Mouse (Mus musculus): Measurements from ENCODE around the gene Lrrc42.

Lrrc42 gene

GRCm38 (mm10) chr4:107249471-107249870, 3.9 kb downstream of the Lrrc42 start:
- DNase-seq (ENCODE audit: extremely low read depth, low read depth): no peak

GRCm38 (mm10) chr4:107248061-107248460, 5.3 kb downstream of the Lrrc42 start:
- no peak for DNase-seq (ENCODE audit: extremely low read depth, low read depth)

DNA sequence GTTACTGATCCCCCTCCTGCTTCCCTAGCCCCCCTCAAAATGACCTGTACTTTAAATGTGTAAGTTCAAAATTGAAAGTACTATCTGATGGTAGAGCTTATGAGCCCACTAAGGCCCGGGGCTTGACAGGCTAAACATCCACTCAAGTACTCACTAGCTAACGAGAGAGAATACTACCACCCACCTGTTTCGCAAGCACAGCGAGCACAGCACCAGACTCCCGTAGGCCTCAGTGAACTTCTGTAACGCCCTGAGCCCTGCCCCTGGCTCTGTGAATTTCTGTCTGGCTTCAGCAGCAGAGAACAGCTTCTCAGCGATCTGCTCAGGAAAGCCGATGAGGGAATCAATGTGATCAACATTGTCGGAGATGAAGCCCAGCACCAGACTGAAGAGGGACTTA, 6.2 kb downstream of the Lrrc42 start:
- no peak for DNase-seq (ENCODE audit: extremely low read depth, low read depth)

GRCm38 (mm10) chr4:107246040-107246439, 7.3 kb downstream of the Lrrc42 start:
- DNase-seq (ENCODE audit: extremely low read depth, low read depth): no peak

DNA sequence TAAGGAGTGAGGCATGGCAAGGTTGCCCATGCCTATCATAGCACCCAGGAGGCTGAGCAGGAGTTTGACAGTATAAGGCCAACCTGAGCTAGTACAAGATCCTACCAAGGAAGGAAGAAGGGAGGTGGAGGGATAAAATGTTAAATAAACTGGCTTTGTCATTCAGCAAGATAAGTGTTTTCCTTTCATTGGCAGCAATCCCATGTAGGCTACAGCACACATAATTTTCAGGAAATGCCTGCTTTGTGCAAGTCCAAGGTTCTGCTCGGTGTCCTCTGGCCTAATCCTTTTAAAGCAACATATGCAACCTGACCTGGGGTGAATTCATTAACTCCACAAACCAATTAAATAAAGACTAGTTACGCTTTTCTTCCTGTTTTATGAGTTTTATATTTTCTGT, 8.0 kb downstream of the Lrrc42 start:
- DNase-seq (ENCODE audit: extremely low read depth, low read depth): no peak

GRCm38 (mm10) chr4:107243365-107244333, 9.7 kb downstream of the Lrrc42 start:
- no peak for DNase-seq (ENCODE audit: extremely low read depth, low read depth)

DNA sequence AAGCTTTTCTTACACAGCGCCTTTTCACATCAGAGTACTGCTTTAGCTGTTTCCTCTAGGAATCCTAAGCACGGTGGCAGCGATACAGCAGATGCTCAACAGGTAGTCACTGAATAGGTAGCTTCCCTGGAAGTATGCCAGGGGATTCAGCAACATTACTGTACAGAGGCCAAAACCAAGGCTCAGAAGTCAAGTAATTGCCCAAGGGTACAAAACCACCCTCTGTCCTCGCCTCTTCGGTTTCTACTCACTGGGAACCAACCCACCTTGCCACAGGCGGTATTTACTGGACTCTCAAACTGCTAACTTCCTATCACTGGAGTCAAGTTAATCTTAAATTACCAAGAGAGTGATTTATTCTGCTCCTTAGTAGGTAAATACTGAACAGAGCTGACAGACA, 13.1 kb downstream of the Lrrc42 start:
- DNase-seq (ENCODE audit: extremely low read depth, low read depth): no peak

- DNase-seq (ENCODE audit: extremely low read depth, low read depth): no peak
These were observed 15.1 kb downstream of the Lrrc42 start for GRCm38 (mm10) chr4:107238253-107238652.

DNA sequence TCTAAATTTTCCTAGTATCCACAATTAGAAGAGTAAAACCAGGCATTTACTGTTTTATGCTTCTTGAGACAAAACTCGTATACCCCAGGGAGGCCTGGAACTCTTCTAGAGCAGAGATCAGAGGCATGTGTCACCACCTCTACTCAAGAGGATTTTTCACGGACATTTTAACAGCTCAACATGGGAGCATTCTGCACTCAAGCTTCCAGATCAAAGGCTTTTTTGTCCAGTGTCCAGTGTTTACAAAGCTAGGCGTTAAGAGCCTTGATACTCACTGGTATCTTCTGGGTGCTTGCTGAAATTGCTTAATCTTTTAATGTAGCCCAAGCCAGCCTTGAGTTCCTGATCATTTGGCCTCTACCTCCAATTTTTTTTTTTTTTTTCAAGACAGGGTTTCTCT, 21.1 kb downstream of the Lrrc42 start:
- DNase-seq (ENCODE audit: extremely low read depth, low read depth): no peak

DNA sequence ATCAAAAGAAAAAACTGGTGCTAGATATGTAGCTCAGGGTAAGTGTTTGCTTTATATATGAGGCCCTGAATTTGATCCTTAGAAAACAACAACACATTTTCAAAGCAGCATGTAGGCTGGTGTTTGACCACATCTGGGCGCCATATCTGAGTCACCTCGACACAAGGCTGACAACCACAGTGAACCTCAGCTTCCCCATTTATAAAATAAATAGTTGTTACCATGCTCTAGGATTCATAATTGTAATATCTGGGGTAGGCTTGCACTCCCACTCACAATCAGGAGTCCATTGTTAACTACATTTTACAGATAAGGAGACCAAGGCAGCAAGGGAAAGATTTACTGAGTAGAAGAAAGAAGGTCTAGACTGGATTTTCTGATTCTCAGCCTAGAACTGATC, 27.0 kb downstream of the Lrrc42 start:
- no peak for DNase-seq (ENCODE audit: extremely low read depth, low read depth)

GRCm38 (mm10) chr4:107223225-107224204, 29.8 kb downstream of the Lrrc42 start:
- no peak for DNase-seq (ENCODE audit: extremely low read depth, low read depth)

DNA sequence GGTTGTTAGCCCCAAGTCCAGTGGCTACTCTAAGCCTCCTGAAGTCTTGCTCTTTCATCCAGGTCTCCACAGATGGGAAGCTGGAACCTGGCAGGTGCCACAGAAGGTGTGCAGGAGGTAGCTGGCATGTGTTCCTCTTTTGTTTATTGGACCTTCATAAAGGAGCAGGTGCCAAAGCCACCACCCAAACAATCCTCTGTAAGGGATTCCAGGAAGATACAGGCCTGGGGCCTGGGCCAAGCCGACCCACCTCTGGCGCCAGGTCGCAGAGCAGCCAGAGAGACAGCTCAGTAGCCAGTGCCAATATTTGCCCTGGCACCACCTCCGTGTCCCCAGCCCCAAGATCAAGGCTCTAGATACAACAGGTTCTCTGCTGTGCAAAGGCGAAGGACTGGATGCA, 31.8 kb downstream of the Lrrc42 start:
- DNase-seq (ENCODE audit: extremely low read depth, low read depth): no peak

DNA sequence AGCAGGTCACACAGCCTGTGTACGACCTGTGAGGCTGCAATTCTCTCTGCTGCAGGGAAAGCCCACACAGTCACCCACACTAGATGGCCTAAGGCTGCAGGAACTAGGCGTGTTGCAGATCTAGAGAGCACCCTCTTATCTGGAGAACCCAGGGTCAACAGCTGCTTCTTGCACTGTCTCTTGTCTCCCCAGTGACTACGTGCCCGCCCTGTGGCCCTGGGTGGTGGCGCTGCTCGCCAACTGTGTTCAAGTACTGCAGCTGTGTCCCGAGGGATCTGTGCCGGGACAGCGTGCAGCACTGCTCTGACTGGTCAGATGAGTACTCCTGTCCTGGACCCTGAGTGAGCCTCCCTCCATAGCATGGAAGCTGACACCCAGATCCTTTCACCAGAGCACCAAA, 35.8 kb downstream of the Lrrc42 start:
- DNase-seq (ENCODE audit: extremely low read depth, low read depth): peak; percentile 75

DNA sequence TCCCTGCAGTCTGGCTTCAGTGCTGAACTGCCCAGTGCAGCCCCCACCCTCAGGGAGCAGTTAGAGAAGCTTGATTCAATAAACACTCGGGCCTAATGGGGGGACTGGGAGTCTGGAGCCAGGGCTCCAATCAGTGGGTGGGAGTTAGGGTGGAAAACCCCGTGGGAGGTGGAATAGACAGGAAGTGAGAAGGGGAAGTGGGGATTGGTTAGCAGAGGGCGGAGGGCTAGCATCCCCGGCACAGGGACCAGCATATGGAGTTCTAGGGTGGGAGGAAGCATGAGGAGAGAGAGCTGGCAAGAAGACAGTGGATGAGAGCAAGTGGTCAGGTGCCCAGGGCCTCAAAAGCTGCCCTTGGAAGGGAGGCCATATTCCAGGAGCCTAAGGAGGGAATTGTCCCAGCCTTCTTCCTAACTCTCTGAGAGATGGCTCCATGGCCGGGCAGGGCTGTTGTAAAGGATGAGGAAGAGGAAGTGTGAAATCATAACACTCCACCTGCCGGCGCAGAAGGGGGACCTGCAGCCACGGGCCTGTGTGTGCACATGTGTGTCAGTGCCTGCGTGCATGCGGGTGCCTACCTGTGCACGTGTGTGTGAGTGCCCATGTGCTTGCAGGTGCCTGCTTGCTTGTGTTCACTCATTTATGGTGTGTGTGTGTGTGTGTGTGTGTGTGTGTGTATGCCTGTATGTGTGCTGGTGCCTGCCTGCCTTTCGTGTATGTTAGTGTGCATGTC, 39.9 kb downstream of the Lrrc42 start:
- DNase-seq (ENCODE audit: extremely low read depth, low read depth): peak; percentile 12

DNA sequence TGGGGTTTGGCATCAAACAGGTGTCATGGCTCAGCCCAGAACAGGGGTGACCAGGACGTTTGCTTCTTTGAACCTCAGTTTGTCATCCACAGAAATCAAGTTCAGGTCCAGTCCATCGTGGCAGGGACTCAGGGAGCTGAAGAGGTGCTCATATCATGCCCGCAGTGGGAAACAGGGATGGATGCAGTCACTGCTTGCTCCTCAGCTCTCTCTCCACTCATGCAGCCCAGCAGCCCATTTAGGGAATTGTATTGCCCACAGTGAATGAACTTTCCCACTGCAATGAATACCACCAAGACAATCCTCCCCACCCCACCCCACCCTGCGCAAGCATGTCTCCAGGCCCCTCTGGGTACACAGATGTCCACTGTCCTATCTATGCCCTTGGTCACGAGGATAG, 41.4 kb downstream of the Lrrc42 start:
- no peak for DNase-seq (ENCODE audit: extremely low read depth, low read depth)

DNA sequence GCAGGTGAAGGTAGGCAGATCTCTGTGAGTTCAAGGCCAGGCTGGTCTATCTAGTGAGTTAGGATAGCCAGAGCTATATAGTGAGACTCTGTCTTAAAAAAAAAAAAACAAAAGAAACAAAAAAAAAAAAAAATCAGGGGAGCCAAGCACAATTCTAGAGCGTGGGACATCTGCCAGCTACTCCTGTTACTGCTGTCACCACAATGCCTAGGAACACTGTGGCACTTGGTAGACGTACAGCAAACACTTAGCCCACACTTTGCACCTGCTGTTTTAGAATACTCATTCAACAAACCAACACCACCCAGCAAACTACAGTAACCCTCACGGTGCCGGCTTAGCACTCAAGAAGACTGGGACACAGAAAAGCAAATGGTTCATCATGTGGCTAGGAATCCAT, 41.9 kb downstream of the Lrrc42 start:
- no peak for DNase-seq (ENCODE audit: extremely low read depth, low read depth)

DNA sequence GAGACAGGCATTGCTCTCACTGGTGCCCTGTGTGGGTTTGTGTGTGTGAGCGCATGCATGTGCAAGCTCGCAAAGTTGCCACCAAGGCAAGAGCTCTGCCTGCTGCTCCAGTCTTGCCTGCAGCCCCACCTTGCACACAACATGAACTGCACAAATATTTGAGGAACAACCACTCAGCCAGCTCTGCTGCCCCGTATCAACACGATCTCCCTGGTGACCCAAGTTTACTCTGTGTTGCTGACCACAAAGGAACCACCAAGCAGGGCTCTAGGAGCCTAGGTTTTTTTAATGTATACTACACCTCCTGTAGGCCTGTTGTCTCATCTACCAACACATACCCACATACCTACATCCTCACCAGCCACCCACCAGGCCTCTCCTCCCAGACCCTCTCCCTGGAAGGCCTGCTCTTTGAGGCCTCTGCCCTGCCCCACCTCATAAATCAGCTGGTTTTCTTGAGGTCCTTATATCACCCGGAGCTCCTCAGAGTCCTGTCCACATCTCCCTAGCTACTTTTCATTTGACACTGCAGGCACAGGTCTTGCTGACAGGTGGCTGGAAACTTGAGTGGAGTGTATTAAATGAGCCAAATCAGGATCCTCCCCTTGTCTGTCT, 42.7 kb downstream of the Lrrc42 start:
- DNase-seq (ENCODE audit: extremely low read depth, low read depth): peak; percentile 39

DNA sequence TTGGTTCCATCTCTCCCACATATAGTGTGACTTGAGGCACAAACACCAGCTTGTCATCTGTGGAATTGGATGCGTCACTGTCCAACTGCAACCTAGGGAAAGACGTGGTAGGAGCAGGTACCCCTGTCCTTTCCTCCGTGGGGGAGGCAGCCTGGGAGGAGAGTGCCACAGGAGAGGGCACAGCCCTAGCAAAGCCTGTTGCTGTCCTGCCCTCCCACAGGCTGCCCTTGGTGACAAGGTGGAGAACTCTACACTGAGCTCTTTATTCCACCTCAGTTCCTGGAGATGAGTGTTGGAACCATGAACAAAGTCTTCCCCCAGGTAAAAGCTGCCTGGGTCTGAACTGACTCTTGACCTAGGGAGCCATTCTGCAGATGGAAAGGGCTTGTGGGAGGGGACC, 44.5 kb downstream of the Lrrc42 start, which contains the start of gene Ldlrad1:
TSS of gene Ldlrad1 (plus strand) at position 301 of the 400 bp plus-strand sequence.
- no peak for DNase-seq (ENCODE audit: extremely low read depth, low read depth)

DNA sequence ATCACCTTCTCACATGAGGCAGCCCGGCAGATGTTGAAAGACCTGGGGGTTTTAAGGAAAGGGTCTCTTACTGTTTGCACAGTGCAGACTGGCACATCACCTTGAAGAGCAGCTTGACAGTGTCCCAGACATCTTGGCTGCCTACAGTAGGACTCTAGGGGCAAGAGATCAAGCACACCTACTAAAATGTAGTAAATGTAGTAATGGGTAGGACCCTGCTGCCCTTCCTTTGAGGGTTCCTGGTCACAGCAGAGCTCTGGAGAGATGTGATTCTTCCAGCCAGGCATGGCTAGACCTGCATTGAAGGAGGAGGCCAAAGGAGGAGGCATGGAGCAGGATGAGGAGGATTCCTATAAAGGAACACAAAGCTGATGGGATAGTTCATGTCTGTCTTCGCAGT, 46.3 kb downstream of the Lrrc42 start:
- no peak for DNase-seq (ENCODE audit: extremely low read depth, low read depth)

- no peak for DNase-seq (ENCODE audit: extremely low read depth, low read depth)
These were observed 50.3 kb downstream of the Lrrc42 start for GRCm38 (mm10) chr4:107203001-107203400.

DNA sequence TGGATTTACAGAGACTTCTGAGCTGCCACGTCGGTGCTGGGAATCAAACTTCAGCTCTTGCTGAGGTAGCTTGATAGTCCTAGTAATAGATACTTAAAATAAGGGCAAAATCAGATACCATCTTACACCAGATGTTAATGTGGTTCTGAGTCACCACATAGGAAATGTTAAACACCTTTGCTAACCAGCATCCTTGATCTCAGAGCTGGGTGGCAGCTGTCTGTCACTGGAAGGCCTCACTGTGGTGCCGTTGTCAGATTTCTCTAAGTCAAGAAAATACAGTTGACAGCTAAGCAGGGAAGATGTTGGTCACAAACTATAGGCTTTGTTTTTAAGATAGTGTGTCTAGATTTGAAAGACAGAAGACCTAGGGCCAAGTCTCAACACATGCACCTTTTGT, 51.6 kb downstream of the Lrrc42 start:
- DNase-seq (ENCODE audit: extremely low read depth, low read depth): no peak

Data from MEL-GATA-1-ER (cell line).